Comparison of ENCODE assay signal across 16 mouse cellular contexts in the genomic region with DNA sequence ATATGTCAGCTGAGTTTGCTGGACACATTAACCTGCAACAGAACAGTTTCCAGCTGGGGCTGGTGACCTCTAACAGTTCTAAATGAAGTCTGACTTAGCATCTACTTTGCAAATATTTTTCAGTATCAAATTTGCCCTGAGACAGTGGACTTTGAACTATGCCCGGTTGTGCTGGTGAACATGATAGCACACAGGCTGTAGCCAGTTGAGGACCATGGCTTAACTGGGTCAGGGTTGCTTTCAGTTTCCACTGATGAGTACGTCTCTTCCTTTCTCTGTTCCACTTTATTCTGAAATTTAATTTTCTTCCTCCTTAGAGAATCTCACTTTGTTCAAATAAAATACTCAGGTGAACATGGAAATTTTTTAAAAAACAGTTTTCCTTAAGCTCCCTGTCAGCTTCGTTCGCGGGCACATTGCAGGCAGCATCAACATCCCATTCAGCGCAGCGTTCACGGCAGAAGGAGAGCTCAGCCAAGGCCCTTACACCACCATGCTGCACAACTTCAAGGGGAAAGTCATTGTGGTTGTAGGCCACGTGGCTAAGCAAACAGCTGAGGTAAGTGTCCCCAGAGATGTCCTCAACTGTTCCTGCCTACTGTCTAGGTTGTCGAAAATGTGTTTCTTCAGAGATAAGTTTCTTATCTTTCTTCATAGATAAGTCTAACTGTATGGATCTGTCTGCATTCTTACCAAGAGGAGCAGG.
DNase-seq lines count a peak whose midpoint lies in the region; ATAC-seq and TF ChIP-seq lines count a peak whose summit lies in the region.
"Had no signal": no experiment of that assay in that cellular context is flagged by ENCODE, and none has a peak within 500 bp of the region (broad histone marks: within the 10 kb centered on the region; RNA-seq: fewer than 3 reads in every experiment).

No protein-coding gene starts in this region.

- H3K4me1 ChIP-seq in lung, adult 2 months (ENCODE audit: control insufficient read depth, insufficient read depth, low read length): peaks cover 2% of the 10 kb centered on the region; the same call in 1 of the 2 replicates
- H3K4me1 ChIP-seq in intestine, embryonic 15.5 days (replicated peaks): 0 out of 2 replicates have a peak, but pooled peaks cover 3% of the 10 kb centered on the region
- H3K4me1 ChIP-seq in lung, embryonic 16.5 days (replicated peaks; ENCODE audit: control insufficient read depth, insufficient read depth, low read length): peaks cover 14% of the 10 kb centered on the region
- peaks cover 3% of the 10 kb centered on the region; the same call in 1 of the 2 replicates for H3K4me1 ChIP-seq in stomach, postnatal 0 days (replicated peaks; ENCODE audit: control insufficient read depth, insufficient read depth)
- H3K4me1 ChIP-seq: limb, embryonic 12.5 days; midbrain, embryonic 12.5 days had no signal

- ATAC-seq in intestine, embryonic 15.5 days: peak; percentile 61
- ATAC-seq in lung, embryonic 16.5 days (ENCODE audit: low read depth): peak; percentile 19; the same call in 1 of the 2 replicates
- peak; percentile 78 for ATAC-seq in stomach, postnatal 0 days (ENCODE audit: low FRiP score, low TSS enrichment)

- no peaks in the 10 kb centered on the region for H3K9me3 ChIP-seq in intestine, embryonic 15.5 days
- no peaks in the 10 kb centered on the region for H3K9me3 ChIP-seq in lung, embryonic 16.5 days (ENCODE audit: control insufficient read depth, low read length)
- no peaks in the 10 kb centered on the region for H3K9me3 ChIP-seq in stomach, postnatal 0 days (ENCODE audit: control insufficient read depth, low read length)
- H3K9me3 ChIP-seq: limb, embryonic 12.5 days; midbrain, embryonic 12.5 days had no signal

- H3K36me3 ChIP-seq in intestine, embryonic 15.5 days: no peaks in the 10 kb centered on the region; the same call in 1 of the 2 replicates
- H3K36me3 ChIP-seq in lung, embryonic 16.5 days (ENCODE audit: control insufficient read depth, insufficient read depth, low read length): no peaks in the 10 kb centered on the region
- peaks cover 2% of the 10 kb centered on the region; the same call in 1 of the 2 replicates for H3K36me3 ChIP-seq in stomach, postnatal 0 days (ENCODE audit: control insufficient read depth, insufficient read depth, low read length)
- H3K36me3 ChIP-seq: midbrain, embryonic 12.5 days had no signal

- no peak overlapping the region for H3K27ac ChIP-seq in intestine, embryonic 15.5 days
- peak overlapping the region; percentile 27 for H3K27ac ChIP-seq in lung, embryonic 16.5 days (ENCODE audit: low read length)
- H3K27ac ChIP-seq in stomach, postnatal 0 days (replicated peaks): no peak overlapping the region
- H3K27ac ChIP-seq: left cerebral cortex, adult 2 months; limb, embryonic 12.5 days; midbrain, embryonic 12.5 days had no signal

- H3K4me3 ChIP-seq in lung, adult 2 months (replicated peaks; ENCODE audit: extremely low read depth, low read depth, low read length): no peak overlapping the region
- no peak overlapping the region for H3K4me3 ChIP-seq in intestine, embryonic 15.5 days (replicated peaks)
- no peak overlapping the region for H3K4me3 ChIP-seq in lung, embryonic 16.5 days (ENCODE audit: low read length)
- H3K4me3 ChIP-seq in stomach, postnatal 0 days (ENCODE audit: low read depth, low read length): no peak overlapping the region
- H3K4me3 ChIP-seq: erythroblast, embryonic 14.5 days; left cerebral cortex, adult 2 months; limb, embryonic 12.5 days; midbrain, embryonic 12.5 days had no signal

- H3K9ac ChIP-seq in intestine, embryonic 15.5 days: no peak overlapping the region
- H3K9ac ChIP-seq in lung, embryonic 16.5 days (ENCODE audit: low read length): no peak overlapping the region
- H3K9ac ChIP-seq in stomach, postnatal 0 days (ENCODE audit: low read length): no peak overlapping the region
- H3K9ac ChIP-seq: limb, embryonic 12.5 days; midbrain, embryonic 12.5 days had no signal

- 78% methylated on average over 10 of the region's 10 CpGs for WGBS in lung, adult 2 months
- WGBS in intestine, embryonic 15.5 days: 82% methylated on average over 10 of the region's 10 CpGs
- 63% methylated on average over 10 of the region's 10 CpGs for WGBS in lung, embryonic 16.5 days
- WGBS in stomach, postnatal 0 days: 78% methylated on average over 10 of the region's 10 CpGs

- TF ChIP-seq POLR2A in lung, adult 2 months (IDR thresholded peaks at IDR 0.05; ENCODE audit: borderline replicate concordance, extremely low read depth, low read depth, low read length): no peak

- peak; percentile 16 to 45 for DNase-seq in lung, adult 18-20 months
- no peak for DNase-seq in lung, adult 2 months
- no peak for DNase-seq in stomach, postnatal 0 days (ENCODE audit: low spot score)
- DNase-seq in frontal cortex, adult 2 months (ENCODE audit: extremely low spot score in 1 of 2, low spot score in 1 of 2): no peak
- DNase-seq in layer of hippocampus, adult 8-10 months (ENCODE audit: low spot score in 2 of 2): no peak
- DNase-seq: adrenal gland, adult 2 months; cerebellum, adult 8-10 months; gastrocnemius, postnatal 36 days; right cerebral cortex, postnatal 25 days; thymus, postnatal 14 days had no signal

- H3K4me2 ChIP-seq in intestine, embryonic 15.5 days (replicated peaks): no peak overlapping the region
- no peak overlapping the region for H3K4me2 ChIP-seq in lung, embryonic 16.5 days (ENCODE audit: low read depth, low read length)
- no peak overlapping the region for H3K4me2 ChIP-seq in stomach, postnatal 0 days (replicated peaks; ENCODE audit: low read depth)
- H3K4me2 ChIP-seq: limb, embryonic 12.5 days; midbrain, embryonic 12.5 days had no signal

- no peaks in the 10 kb centered on the region for H3K27me3 ChIP-seq in intestine, embryonic 15.5 days (replicated peaks)
- no peaks in the 10 kb centered on the region for H3K27me3 ChIP-seq in lung, embryonic 16.5 days (ENCODE audit: control insufficient read depth, insufficient read depth, low read depth, low read length)
- H3K27me3 ChIP-seq in stomach, postnatal 0 days (ENCODE audit: control insufficient read depth, insufficient read depth, low read length): no peaks in the 10 kb centered on the region
- H3K27me3 ChIP-seq: limb, embryonic 12.5 days; midbrain, embryonic 12.5 days had no signal

- no peak for TF ChIP-seq EP300 in stomach, postnatal 0 days (optimal IDR thresholded peaks at IDR 0.05)

- TF ChIP-seq CTCF in lung, adult 2 months (IDR thresholded peaks at IDR 0.05; ENCODE audit: insufficient read depth, low read length): no peak
- no peak for TF ChIP-seq CTCF in stomach, postnatal 0 days (IDR thresholded peaks at IDR 0.05; ENCODE audit: low read depth)

Comparison
In these comparisons a context has a peak if more than half of its experiments do, and no peak if none do; other contexts are left out.
1. DNase-seq: peak in lung, adult 18-20 months (2 of 2); none in lung, adult 2 months (single experiment), stomach, postnatal 0 days (single experiment), frontal cortex, adult 2 months (0 of 2) and layer of hippocampus, adult 8-10 months (0 of 2).
2. ATAC-seq: peak in every context shown above with its lines; median percentile 78 in stomach, postnatal 0 days; 61 in intestine, embryonic 15.5 days; 19 in lung, embryonic 16.5 days.